Mouse (Mus musculus) embryonic fibroblast, embryonic 13.5 days (primary cell): ENCODE measurements around the gene Sec16a.

Experiments used
- CTCF ChIP-seq: IDR thresholded peaks from 2 replicates; pipeline ENCODE4 v1.5.1; 2011; ENCODE audit warnings: mild to moderate bottlenecking, control low read depth, low read length, moderate library complexity, borderline replicate concordance; ENCODE audit not compliant: insufficient read depth
- POLR2A ChIP-seq: IDR thresholded peaks from 2 replicates; pipeline ENCODE4 v1.6.1; 2011; ENCODE audit warnings: low read depth, mild to moderate bottlenecking, control low read depth, low read length, moderate library complexity

DNA sequence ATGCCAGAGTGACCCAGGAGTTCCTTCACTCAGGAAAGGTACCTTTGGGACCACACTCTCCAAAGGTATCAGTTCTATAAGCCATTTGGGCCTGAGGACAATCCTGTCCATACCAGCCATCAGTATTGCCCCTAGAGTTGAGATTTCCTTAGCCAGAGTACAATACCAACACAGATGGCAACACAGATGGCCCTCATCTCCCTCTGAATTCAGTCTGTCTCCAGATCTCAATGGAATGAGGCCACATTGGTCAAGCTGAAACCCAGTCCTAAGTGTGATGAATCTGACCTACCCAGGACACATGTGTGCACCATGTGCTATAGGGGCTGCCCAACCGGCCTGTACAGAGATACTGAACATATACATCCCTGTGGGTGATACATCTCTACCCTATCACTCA, 42.8 kb downstream of the Sec16a start:
- no peak for TF ChIP-seq CTCF
- TF ChIP-seq POLR2A, result no peak
